Mouse (Mus musculus): ENCODE measurements around the gene Mif.

DNA sequence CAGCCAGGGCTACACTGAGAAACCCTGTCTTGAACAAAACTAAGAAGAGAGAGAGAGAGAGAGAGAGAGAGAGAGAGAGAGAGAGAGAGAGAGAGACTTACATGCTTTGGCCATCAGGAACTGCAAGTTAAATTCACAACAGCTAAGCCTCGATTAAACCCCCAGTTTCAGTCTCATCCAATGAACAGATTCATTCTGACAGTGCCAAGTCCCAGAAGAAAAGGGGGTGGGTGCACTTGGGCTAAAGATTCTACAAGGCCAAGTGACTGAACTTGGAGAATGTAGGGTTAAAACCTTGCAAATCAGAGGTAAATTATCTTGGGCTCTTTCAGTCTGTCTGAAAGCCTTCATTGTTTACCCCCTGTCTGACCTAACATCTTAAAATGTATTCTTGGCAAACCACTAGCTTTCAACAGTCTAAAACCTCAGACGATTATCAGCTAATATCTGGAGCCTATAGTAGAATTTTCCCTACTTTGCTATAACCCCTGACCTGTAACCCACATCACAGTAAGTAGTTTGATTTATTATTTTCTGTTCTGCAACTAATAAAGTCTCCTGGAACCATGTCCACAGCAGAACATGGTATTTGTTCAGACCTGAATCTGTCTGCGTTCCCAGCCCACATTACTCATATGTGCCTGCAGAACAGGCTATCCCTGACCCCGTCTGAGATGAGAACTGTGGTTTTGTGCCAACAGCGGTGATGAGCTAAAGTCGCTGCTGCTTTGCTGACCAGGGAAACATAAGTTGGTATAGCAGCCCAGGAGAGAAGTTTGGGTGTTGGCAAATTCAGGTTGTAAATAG lies 20.9 kb upstream of the Mif start:
- TF ChIP-seq CTCF (IDR thresholded peaks at IDR 0.05; ENCODE audit: control insufficient read depth, insufficient read depth, low read length), result no peak
- no peak for TF ChIP-seq POLR2A (IDR thresholded peaks at IDR 0.05; ENCODE audit: borderline replicate concordance, control insufficient read depth, low read depth, low read length)
